ENCODE assay signal across 10 mouse cellular contexts in genomic region chr4:111485189-111485588, GRCm38 (mm10).
A peak's percentile ranks its signal among the peaks of the same experiment; 100 is the strongest.
DNase-seq lines count a peak whose midpoint lies in the region; ATAC-seq and TF ChIP-seq lines count a peak whose summit lies in the region.
"Had no signal": no experiment of that assay in that cellular context is flagged by ENCODE, and none has a peak within 500 bp of the region (broad histone marks: within the 10 kb centered on the region; RNA-seq: fewer than 3 reads in every experiment).

No protein-coding gene starts in this region.

- no peak for TF ChIP-seq CTCF in lung, embryonic 14.5 days (IDR thresholded peaks at IDR 0.05; ENCODE audit: low read depth)

- no peak overlapping the region for H3K4me3 ChIP-seq in lung, embryonic 14.5 days (ENCODE audit: low read depth, low read length)
- H3K4me3 ChIP-seq: liver, embryonic 13.5 days had no signal

- H3K9ac ChIP-seq in lung, embryonic 14.5 days, result no peak overlapping the region
- H3K9ac ChIP-seq: liver, embryonic 13.5 days had no signal

- no peaks in the 10 kb centered on the region for H3K27me3 ChIP-seq in lung, embryonic 14.5 days (ENCODE audit: insufficient read depth, low read length)
- H3K27me3 ChIP-seq: liver, embryonic 13.5 days had no signal

- intact Hi-C loops in gastrocnemius, postnatal 14 days (cut with DNase I; ENCODE audit: low total_unique reads), result loop anchor here (2.0 kb wide), 1 partner anchor 66 kb away; no protein-coding TSS in a partner anchor
- intact Hi-C loops in left cerebral cortex, postnatal 14 days (cut with DNase I), result no loop called here

- ATAC-seq in lung, embryonic 14.5 days (ENCODE audit: insufficient read depth), result peak; percentile 67; the same call in 1 of the 2 replicates

- WGBS in lung, embryonic 14.5 days, result 65% methylated on average over 5 of the region's 5 CpGs

- no peaks in the 10 kb centered on the region for H3K9me3 ChIP-seq in lung, embryonic 14.5 days (ENCODE audit: low read depth, low read length)
- H3K9me3 ChIP-seq: liver, embryonic 13.5 days had no signal

- no peak overlapping the region for H3K4me2 ChIP-seq in lung, embryonic 14.5 days
- H3K4me2 ChIP-seq: liver, embryonic 13.5 days had no signal

- no peaks in the 10 kb centered on the region for H3K4me1 ChIP-seq in lung, embryonic 14.5 days (ENCODE audit: insufficient read depth)
- H3K4me1 ChIP-seq: liver, embryonic 13.5 days had no signal

- peak; percentile 20 for DNase-seq in embryo, embryonic 10 days (ENCODE audit: low spot score)
- no peak for DNase-seq in embryo, embryonic 9.5 days (ENCODE audit: extremely low spot score)
- peak; percentile 49 for DNase-seq in lung, embryonic 14.5 days
- no peak for DNase-seq in lung, postnatal 36 days
- DNase-seq in gastrocnemius, postnatal 14 days, result peak; percentile 40
- peak; percentile 7 for DNase-seq in lung, postnatal 14 days
- DNase-seq in frontal cortex, postnatal 10 days (ENCODE audit: low spot score in 2 of 2), result no peak
- no peak for DNase-seq in left cerebral cortex, postnatal 14 days (ENCODE audit: low spot score in 2 of 2)
- DNase-seq: B cell, adult 2 months; liver, embryonic 13.5 days had no signal

- no peaks in the 10 kb centered on the region for H3K36me3 ChIP-seq in lung, embryonic 14.5 days (ENCODE audit: insufficient read depth)
- H3K36me3 ChIP-seq: liver, embryonic 13.5 days had no signal

- H3K27ac ChIP-seq in lung, embryonic 14.5 days (ENCODE audit: low read depth), result no peak overlapping the region
- H3K27ac ChIP-seq: liver, embryonic 13.5 days had no signal

Comparison
In these comparisons a context has a peak if more than half of its experiments do, and no peak if none do; other contexts are left out.
1. DNase-seq: peak in embryo, embryonic 10 days (single experiment), lung, embryonic 14.5 days (single experiment), gastrocnemius, postnatal 14 days (single experiment) and lung, postnatal 14 days (single experiment); none in embryo, embryonic 9.5 days (single experiment), lung, postnatal 36 days (single experiment), frontal cortex, postnatal 10 days (0 of 2) and left cerebral cortex, postnatal 14 days (0 of 2).